Mouse (Mus musculus) liver, embryonic 11.5 days (tissue): ENCODE data around the gene Nostrin. TPM values are rescaled to one million over a fixed set of nuclear protein-coding genes. Genes with fewer than 3 reads are reported as not detected.

Experiments used
- ATAC-seq: fragments of 200-750 bp; cut with Nextera tagmentation; replicated peaks from 2 replicates; pipeline ENCODE4 v1.8.0; 2017; ENCODE audit warnings: moderate number of reproducible peaks, mild to moderate bottlenecking, moderate TSS enrichment, moderate library complexity; ENCODE audit not compliant: low FRiP score
- DNase-seq: peaks from one replicate; pipeline ENCODE4 v3.0.0-alpha.2; 2017; ENCODE audit warnings: low spot score
- H3K27ac ChIP-seq: fragments of 300-500 bp; sonication (generic); 2 replicates; pipeline ENCODE4 v1.5.1; 2014; ENCODE audit warnings: mild to moderate bottlenecking, low read depth, low read length, control low read depth
- H3K27me3 ChIP-seq: fragments of 300-500 bp; sonication (generic); replicated peaks from 2 replicates; pipeline ENCODE4 v1.6.1; 2014; ENCODE audit warnings: low read length, mixed read lengths; ENCODE audit not compliant: control insufficient read depth, insufficient read depth
- H3K36me3 ChIP-seq: fragments of 300-500 bp; sonication (generic); 2 replicates; pipeline ENCODE4 v1.6.1; 2014; ENCODE audit warnings: mild to moderate bottlenecking, low read length, moderate library complexity, mixed read lengths; ENCODE audit not compliant: control insufficient read depth, insufficient read depth
- H3K4me1 ChIP-seq: fragments of 300-500 bp; sonication (generic); replicated peaks from 2 replicates; pipeline ENCODE4 v1.6.1; 2014; ENCODE audit warnings: low read length, mixed read lengths; ENCODE audit not compliant: control insufficient read depth, insufficient read depth
- H3K4me2 ChIP-seq: fragments of 300-500 bp; sonication (generic); 2 replicates; pipeline ENCODE4 v1.6.1; 2014; ENCODE audit warnings: mild to moderate bottlenecking, control low read depth, moderate library complexity
- H3K4me3 ChIP-seq: fragments of 300-500 bp; sonication (generic); 2 replicates; pipeline ENCODE4 v1.5.1; 2014; ENCODE audit warnings: low read depth, low read length, control low read depth
- H3K9ac ChIP-seq: fragments of 300-500 bp; sonication (generic); 2 replicates; pipeline ENCODE4 v1.6.1; 2014; ENCODE audit warnings: low read depth, low read length, control low read depth
- H3K9me3 ChIP-seq: fragments of 300-500 bp; sonication (generic); 2 replicates; pipeline ENCODE4 v1.6.1; 2016; ENCODE audit warnings: low read length, inconsistent platforms, mixed read lengths; ENCODE audit not compliant: control insufficient read depth
- WGBS: fragments of 180-500 bp; shearing (Covaris S2); extraction: QIAGEN DNeasy Blood & Tissue Kit; methylation state at CpG from one replicate; pipeline ENCODE4 v1.1.7; 2014; 5-methylcytosine and 5-hydroxymethylcytosine counted together
- polyA plus RNA-seq: library from polyadenylated mRNA; unstranded; fragments of >200 nt; fragmentation: Nextera tagmentation; extraction: Ambion mirVana; gene quantifications from 2 replicates; pipeline ENCODE4 v1.2.1, GENCODE M21; 2014

The Nostrin gene
- polyA plus RNA-seq, 1 experiment from 2014 or later, result 18.8 TPM

- peaks cover 10% of the 10 kb centered on the region for H3K4me1 ChIP-seq
- no peak for DNase-seq
- ATAC-seq, result peak; percentile 7; the same call in 1 of the 2 replicates
- no peak overlapping the region for H3K9ac ChIP-seq
- peak overlapping the region; percentile 21 for H3K4me2 ChIP-seq
- H3K27ac ChIP-seq, result peak overlapping the region; percentile 52
- no peaks in the 10 kb centered on the region for H3K9me3 ChIP-seq
- H3K4me3 ChIP-seq, result no peak overlapping the region
- no peaks in the 10 kb centered on the region for H3K27me3 ChIP-seq
- WGBS, result 50% methylated on average over 5 of the region's 5 CpGs
- H3K36me3 ChIP-seq, result no peaks in the 10 kb centered on the region
These were observed 3.0 kb upstream of the Nostrin start for GRCm38 (mm10) chr2:69132488-69133040.

DNA sequence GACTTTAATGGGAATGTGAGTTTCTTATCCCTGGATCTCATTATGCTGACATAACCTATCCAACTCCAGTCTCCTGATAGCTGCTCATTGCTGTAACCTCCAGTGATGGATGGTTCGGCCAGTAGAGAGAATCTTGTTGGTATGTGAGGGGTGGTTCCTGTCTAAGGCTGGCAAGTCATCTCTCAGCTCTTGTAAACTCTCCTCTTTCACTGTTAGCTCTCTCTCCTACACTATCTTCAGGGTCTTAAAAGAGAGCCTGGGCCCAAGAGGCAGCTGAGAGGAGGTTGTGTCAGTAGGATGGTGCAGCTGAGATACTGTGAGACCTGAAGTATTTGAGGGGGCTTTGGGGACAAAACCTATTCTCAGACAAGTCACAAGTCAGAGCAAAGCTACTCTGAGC lies 1.4 kb upstream of the Nostrin start:
- Histone ChIP-seq H3K36me3 (no peaks in the 10 kb centered on the region), H3K4me3 (no peak overlapping the region), H3K4me2 (no peak overlapping the region), H3K4me1 (peaks cover 8% of the 10 kb centered on the region), H3K27ac (no peak overlapping the region), H3K27me3 (no peaks in the 10 kb centered on the region), H3K9me3 (no peaks in the 10 kb centered on the region), H3K9ac (no peak overlapping the region)
- WGBS, result 68% methylated on average over 1 of the region's 1 CpGs
- no peak for DNase-seq
- ATAC-seq, result no peak

DNA sequence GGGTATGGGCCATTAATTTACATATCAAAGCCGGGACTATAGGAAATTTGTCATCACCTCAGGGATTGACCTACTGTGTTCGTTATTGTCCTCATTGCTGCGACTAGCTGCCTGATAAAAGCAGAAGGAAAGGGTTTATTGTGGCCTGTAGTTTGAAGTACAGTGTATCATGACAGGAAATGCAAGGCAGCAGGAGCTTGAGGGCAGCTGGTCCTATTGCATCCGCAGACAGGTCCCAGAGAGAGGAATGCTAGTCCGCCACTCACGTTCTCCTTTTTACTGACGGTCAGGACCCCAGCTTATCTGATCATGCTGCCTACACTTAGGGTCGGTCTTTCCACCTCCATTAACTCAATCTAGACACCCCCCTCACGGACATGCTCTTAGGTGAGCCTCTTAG lies 663 bp upstream of the Nostrin start:
- Histone ChIP-seq H3K36me3 (no peaks in the 10 kb centered on the region), H3K9ac (no peak overlapping the region), H3K4me3 (no peak overlapping the region), H3K4me2 (peak overlapping the region; percentile 57; the same call in 1 of the 2 replicates), H3K9me3 (no peaks in the 10 kb centered on the region), H3K27me3 (no peaks in the 10 kb centered on the region), H3K4me1 (peaks cover 6% of the 10 kb centered on the region), H3K27ac (peak overlapping the region; percentile 51)
- ATAC-seq, result 0 out of 2 replicates have a peak, but pooled peaks have one; percentile 8
- DNase-seq, result no peak
- 44% methylated on average over 9 of the region's 9 CpGs for WGBS

- peaks cover 5% of the 10 kb centered on the region; the same call in 1 of the 2 replicates for H3K4me1 ChIP-seq
- no peak overlapping the region for H3K4me3 ChIP-seq
- no peaks in the 10 kb centered on the region for H3K9me3 ChIP-seq
- H3K27me3 ChIP-seq, result no peaks in the 10 kb centered on the region
- WGBS, result 89% methylated on average over 10 of the region's 10 CpGs
- DNase-seq (no peak), ATAC-seq (no peak)
- peak overlapping the region; percentile 33; the same call in 1 of the 2 replicates for H3K4me2 ChIP-seq
- H3K27ac ChIP-seq, result no peak overlapping the region
- H3K36me3 ChIP-seq, result no peaks in the 10 kb centered on the region
- no peak overlapping the region for H3K9ac ChIP-seq
These were observed 1.9 kb downstream of the Nostrin start for GRCm38 (mm10) chr2:69137406-69138084.

- WGBS, result 82% methylated on average over 4 of the region's 4 CpGs
- Histone ChIP-seq H3K36me3 (no peaks in the 10 kb centered on the region), H3K27me3 (no peaks in the 10 kb centered on the region), H3K9me3 (no peaks in the 10 kb centered on the region), H3K4me2 (no peak overlapping the region), H3K4me3 (no peak overlapping the region), H3K27ac (no peak overlapping the region), H3K9ac (no peak overlapping the region), H3K4me1 (peaks cover 5% of the 10 kb centered on the region; the same call in 1 of the 2 replicates)
- ATAC-seq, result no peak
- DNase-seq, result no peak
These were observed 3.2 kb downstream of the Nostrin start for GRCm38 (mm10) chr2:69138759-69139158.

GRCm38 (mm10) chr2:69140215-69140614 lies 4.6 kb downstream of the Nostrin start:
- 58% methylated on average over 2 of the region's 2 CpGs for WGBS

DNA sequence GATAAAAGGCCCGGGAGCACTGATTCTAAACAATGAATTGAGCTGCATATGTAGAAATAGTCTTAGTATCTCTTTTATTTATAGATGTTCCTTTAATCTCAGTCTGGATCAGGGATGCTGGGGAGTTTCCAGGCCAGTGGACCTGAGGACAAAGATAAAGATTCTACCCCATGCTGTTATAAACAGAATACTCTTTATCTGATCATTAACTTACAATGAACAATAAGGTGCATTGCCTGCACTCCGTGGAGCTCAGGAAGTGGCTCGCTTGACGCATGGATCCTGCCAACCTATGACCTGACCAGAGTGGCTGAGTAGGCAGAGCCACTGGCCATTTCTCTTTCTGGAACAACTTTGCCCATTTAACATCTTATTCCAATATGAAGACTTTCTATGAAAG lies 5.2 kb downstream of the Nostrin start:
- no peak overlapping the region for H3K4me2 ChIP-seq
- no peak for DNase-seq
- H3K27me3 ChIP-seq, result no peaks in the 10 kb centered on the region
- 58% methylated on average over 4 of the region's 4 CpGs for WGBS
- H3K9ac ChIP-seq, result no peak overlapping the region
- no peaks in the 10 kb centered on the region for H3K9me3 ChIP-seq
- H3K27ac ChIP-seq, result no peak overlapping the region
- no peaks in the 10 kb centered on the region for H3K36me3 ChIP-seq
- H3K4me1 ChIP-seq, result no peaks in the 10 kb centered on the region
- no peak overlapping the region for H3K4me3 ChIP-seq
- no peak for ATAC-seq

More at GRCm38 (mm10) chr2:69140215-69140614, 4.6 kb downstream of the Nostrin start:
- DNase-seq (no peak), ATAC-seq (no peak)
- Histone ChIP-seq H3K4me1 (peaks cover 3% of the 10 kb centered on the region; the same call in 1 of the 2 replicates), H3K4me3 (no peak overlapping the region), H3K4me2 (no peak overlapping the region), H3K9ac (no peak overlapping the region), H3K9me3 (no peaks in the 10 kb centered on the region), H3K27ac (no peak overlapping the region), H3K36me3 (no peaks in the 10 kb centered on the region), H3K27me3 (no peaks in the 10 kb centered on the region)

DNA sequence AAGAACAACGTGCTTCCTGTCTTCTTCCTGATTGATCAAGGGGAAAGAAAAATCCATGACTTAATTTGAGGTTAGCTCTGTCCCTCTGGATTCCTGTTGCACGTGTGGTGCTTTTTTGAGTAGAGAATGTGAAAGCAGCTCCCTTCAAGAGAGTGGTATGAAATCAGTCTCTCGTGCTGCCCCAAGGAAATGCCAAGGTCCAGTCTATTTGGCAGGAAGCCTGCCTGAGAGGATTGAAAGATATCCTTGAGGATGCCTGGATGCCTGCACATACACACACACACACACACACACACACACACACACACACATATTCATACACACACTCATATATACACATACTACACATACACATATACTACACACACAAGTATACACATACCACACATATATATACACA lies 13.1 kb downstream of the Nostrin start:
- 70% methylated on average over 3 of the region's 3 CpGs for WGBS
- H3K9me3 ChIP-seq, result no peaks in the 10 kb centered on the region
- H3K4me3 ChIP-seq, result no peak overlapping the region
- no peaks in the 10 kb centered on the region for H3K4me1 ChIP-seq
- H3K27me3 ChIP-seq, result no peaks in the 10 kb centered on the region
- no peak for ATAC-seq
- no peak for DNase-seq
- no peaks in the 10 kb centered on the region for H3K36me3 ChIP-seq
- H3K4me2 ChIP-seq, result no peak overlapping the region
- H3K27ac ChIP-seq, result no peak overlapping the region
- no peak overlapping the region for H3K9ac ChIP-seq

DNA sequence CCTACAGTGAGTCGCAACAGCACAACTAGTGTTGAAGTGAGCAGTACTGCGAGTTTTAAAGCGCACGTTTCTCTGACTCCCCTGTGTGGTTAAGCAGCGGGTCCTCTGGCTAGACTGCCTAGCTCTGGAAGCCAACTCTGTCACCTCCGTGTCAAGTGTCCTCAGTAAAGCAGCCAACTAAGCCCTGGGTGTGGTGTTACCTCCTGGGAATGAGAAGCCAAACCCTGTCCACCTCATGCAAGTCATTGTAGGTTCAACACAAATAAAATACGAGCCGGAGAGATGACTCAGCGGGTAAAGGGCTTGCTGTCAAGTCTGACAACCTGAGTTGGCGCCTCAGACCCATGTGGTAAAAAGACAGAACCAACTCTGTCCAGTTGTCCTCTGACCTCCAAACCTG lies 13.6 kb downstream of the Nostrin start:
- Histone ChIP-seq H3K27me3 (no peaks in the 10 kb centered on the region), H3K9ac (no peak overlapping the region), H3K36me3 (no peaks in the 10 kb centered on the region), H3K27ac (no peak overlapping the region), H3K9me3 (no peaks in the 10 kb centered on the region), H3K4me1 (no peaks in the 10 kb centered on the region), H3K4me3 (no peak overlapping the region), H3K4me2 (no peak overlapping the region)
- ATAC-seq, result no peak
- no peak for DNase-seq
- WGBS, result 83% methylated on average over 10 of the region's 10 CpGs
